Mouse (Mus musculus): ENCODE results near the gene Cd52.
A peak's percentile ranks its signal among the peaks of the same experiment; 100 is the strongest.
"Not testable (repeated sequence)": the region's sequence is repeated elsewhere in the genome, so short reads cannot be mapped to it uniquely, and the experiment has no call there.

Cd52 gene

DNA sequence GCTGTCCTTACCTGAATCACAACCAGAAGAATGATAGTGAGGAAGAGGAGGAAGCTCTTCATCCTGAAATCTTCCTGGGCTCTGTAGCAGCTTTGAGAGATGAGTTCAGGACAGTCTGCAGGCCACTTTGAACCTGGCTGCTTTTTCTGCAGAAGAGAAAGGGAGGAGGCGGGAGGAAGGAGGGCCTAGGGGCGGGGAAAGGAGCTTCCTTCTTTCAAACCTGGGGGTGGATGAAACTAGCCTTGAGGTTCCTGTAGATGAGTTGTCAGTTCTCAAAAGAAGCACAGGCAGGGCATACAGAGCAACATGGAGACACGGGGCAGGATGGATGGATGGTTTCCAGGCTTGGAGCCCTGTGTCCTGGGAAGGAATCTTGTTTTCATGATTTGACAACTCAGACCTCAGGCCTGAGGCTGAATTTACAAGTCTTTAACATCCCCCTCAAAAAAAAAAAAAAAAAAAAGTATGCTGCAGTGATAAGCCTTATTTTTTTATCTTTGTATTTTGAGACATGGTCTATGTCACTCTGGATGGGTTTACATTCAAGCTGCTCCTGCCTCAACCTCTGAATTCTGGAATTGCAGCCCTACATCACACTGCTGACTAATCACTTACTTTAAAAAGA lies at the start of gene Cd52:
TSS of gene Cd52 (minus strand) at position 160 of the 625 bp plus-strand sequence.
- DNase-seq: peak; percentile 86 to 90

DNA sequence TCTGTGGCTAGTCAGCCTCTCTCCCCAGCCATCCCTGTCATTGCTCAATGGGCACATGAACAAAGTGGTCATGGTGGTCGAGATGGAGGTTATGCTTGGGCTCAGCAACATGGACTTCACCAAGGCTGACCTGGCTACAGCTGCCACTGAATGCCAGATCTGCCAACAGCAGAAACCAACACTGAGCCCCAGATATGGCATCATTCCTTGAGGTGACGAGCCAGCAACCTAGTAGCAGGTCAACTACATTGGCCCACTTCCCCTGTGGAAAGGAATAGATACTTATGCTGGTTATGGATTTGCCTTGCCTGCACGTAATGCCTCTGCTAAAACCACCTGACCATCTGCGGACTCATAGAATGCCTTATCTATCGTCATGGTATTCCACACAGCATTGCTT lies 49.4 kb upstream of the Cd52 start:
- not testable (repeated sequence) for DNase-seq

DNA sequence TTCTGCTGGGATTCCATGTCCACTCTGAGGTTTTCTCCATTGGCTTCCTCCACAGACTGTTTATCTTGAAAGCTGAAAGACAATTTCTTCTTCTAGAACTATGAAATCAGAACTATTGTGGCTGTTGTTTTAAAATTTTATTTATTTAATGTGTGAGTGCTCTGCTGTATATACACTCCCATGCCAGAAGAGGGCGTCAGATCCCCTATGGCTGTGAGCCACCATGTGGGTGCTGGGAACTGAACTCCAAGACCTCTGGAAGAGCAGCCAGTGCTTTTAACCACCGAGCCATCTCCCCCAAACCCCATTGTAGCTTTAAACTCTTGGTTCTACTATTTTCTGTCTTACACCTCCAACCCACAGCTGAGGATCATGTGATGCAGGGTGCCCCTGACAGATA lies 44.0 kb upstream of the Cd52 start:
- DNase-seq: no peak

DNA sequence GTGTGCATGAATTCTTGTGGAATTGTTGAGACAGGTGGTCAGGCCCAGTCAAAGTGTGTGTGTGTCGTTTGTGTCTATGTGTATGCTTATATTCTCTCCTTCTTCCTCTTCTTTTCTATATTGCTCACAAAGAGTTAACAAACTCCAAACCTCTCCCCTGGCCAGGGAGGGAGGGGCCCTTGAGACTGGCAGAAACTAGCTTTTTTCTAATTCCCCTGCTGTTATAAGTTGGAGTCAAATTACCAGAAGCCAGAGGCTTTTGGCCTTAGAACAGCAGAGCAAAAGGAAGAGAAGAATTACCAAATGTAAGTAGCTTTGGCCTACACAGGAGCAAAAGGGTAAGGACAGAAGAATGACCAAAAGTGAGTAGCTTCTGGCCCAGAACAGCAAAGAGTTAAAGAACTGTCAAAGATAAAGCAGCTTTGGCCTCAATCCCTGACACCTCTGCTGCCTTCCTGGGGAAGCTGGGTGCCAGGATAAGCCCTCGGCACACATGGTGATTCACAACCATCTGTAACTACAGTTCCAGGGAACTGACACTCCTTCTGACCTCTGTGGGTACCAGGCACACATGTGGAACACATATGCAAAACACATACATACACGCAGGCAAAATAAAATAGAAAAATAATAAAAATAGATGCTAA lies 41.5 kb upstream of the Cd52 start:
- no peak for DNase-seq

DNA sequence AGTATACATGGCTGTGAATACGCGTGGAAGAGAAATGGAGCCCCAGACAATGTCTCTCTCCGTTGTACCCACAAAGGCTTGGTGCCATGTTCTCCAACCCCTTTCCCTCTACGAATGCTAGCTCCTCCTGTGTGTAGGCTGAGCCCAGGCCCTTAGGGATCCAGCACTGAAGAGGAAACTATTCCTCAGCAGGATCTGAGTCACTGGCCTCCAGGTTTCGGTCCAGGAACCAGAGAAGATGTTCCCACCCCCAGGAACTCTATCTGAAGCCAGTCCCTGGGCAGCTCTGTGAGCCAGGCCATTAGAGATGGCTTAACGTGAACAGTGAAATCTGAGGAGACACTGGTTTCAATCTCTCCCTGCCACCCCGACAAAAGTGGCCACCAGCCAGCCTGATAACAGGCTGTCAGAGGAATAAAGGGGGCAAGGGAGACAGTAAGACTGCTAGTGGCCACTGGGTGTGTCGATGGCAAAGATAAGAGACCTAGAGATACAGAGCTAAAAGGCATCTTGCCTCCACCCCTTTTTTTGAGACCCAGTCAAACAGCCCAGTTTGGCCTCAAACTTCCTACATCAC lies 37.7 kb upstream of the Cd52 start:
- no peak for DNase-seq

DNA sequence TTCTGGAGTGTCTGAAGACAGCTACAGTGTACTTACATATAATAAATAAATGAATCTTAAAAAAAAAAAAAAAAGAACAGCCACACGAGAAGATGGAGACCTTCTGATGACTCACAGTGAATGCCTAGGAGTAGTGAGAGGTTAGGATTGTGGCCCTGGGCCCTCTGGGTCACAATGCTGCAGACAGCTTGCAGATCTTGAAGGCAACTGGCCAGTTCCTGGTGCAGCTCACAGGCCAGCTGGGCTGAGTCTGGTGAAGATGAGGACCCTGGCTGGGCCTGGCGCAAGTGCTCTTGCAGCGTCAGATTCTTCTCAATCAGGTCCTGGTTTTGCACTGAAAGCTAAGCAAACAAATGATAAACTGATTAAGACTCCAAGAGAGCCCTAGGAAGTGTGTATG lies 37.2 kb upstream of the Cd52 start:
- DNase-seq: no peak

DNA sequence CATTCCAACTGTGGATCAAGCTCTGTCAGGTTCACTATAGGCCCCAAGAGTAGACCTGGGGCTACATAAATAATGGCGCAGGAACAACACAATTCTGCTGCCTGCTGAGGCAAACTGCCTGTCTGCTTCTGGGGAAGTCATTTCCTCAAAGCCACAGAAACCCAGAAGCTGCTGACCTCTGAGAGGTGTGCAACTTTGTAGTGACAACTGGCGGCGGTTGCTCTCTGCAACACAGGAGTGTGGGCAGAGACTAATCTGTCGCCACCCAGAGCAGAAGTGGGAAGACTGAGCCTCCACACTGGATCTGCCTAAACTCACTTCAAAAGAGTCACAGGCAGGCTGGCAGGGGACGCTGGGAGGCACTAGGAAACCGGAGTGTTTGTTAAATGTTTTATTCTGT lies 34.6 kb upstream of the Cd52 start:
- DNase-seq: peak; percentile 29

DNA sequence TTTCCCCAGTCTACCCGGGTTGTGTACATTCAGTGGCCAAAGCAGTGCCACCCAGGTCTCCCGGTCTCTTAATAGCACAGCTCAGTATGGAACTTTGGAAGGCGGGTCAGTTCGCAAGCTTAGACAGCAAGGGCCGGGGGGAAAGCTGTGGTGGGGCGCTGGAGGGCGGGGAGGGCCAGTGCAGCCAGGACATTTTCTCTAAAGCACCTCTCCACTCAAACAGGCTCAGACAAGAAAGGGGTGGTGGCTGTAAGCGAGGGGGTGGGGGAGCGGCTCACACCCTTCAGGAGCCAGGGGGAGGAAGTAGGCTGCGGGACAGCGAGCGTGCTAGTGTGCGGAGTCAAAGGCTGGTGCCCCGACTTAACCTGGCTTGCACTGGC lies 34.1 kb upstream of the Cd52 start:
- DNase-seq: peak; percentile 52 to 57

DNA sequence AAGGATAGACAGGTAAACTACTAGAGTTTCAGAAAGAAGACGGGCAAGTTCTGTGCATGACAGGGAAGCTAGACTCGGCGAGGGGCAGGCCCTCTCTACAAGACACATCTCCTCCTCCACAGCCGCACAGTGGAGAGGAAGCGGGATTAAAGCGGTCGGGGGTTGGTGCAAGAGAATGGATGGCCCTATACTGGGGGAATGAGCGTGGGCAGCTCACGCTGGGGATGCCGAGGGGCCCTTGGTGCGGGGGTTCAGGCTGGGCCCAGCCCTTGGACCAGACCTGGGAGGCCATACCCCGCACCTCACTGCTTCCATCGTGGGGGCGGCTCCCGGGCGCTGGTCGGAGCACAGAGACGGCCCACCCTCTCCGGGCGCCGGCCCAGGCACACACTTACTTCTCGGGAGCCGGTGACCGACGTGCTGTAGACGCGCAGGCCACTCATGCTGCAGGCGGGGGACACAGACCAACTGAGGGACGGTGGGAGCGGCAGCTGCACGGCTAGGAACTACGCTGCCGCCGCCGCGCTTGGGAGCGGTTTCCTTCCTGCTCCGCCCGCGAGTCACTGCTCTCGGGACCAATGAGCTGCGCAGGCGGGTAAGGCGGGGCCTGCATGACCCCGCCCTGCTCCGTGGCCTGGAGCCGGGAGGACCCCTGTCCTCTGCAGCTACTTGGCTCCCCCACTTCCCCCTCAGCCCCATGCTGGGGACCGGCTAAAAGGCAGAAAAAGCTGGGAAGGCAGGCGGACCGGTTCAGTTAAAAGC lies 33.5 kb upstream of the Cd52 start, which contains the start of gene Sh3bgrl3:
TSS of gene Sh3bgrl3 (minus strand) at position 569 of the 762 bp plus-strand sequence.
- DNase-seq: peak; percentile 84 to 85

DNA sequence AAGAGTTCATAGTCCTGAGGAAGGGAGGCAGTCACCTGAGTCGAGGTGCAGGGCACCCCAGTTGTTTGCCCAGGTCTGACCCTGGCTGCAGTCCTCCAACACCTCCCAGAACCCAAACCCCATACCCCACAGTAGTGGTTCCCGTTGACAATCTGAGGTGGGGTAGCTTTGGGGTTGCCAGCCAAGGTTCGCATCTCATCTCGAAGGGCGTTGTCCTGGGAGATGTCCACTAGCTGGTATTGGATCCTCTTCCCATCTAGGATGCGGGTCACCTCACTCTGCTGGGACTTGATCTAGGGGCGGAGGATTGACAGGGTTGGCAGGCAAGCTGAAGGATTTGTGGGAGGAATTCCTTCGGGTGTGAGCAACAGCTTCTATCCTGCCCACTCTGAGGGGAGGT lies 32.9 kb upstream of the Cd52 start:
- no peak for DNase-seq

DNA sequence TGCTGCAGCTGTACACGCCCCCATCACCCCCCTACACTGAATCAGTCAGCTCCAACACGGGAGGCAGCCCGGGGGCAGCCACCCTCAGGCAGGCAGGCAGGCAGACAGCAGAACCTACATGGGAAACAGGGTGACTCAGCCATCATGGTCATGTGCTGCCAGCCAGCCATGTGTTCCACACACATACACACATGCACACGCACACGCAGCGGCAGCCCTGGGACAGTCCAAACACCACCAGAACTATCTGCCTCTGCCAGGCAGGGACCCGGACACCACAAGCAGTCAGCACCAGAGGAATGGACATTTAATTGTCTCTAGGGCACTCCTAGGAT lies 32.2 kb upstream of the Cd52 start:
- DNase-seq: no peak

DNA sequence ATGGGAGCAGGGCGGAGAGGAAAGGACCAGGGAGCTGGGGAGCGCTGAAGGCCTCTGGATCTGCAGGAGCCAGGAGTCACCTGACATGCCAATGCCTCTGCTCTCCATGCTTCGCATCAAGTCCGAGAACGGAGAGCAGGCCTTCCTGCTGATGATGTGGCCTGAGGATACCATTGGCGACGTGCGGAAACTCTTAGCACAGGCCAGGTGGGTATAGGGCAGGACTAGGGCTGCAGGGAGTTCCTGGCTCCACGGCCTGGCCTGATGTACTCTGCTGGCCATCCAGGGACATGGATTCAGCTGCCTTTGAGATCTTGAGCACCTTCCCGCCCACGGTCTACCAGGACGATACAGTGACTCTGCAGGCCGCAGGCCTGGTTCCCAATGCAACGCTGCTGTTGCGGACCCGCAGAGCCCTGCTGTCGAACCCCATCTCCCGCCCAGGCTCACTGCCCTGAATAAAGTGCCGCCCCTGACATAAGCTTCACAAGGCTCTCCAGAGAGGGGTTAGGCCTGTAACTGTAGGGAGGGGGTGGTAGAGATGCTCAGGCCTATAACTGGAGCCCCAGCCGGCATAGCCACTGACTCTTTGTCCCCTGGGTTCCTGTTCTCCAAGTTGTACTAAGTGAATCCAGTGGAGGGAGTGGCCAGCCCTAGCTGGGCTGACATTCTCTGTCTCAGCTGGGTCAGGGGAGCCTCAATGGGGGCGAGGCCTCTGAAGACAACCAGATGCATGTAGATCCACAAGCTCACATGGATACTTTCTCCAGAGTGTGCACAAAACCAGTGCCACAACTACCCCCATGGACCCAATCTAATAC lies 31.6 kb upstream of the Cd52 start:
- DNase-seq: no peak

DNA sequence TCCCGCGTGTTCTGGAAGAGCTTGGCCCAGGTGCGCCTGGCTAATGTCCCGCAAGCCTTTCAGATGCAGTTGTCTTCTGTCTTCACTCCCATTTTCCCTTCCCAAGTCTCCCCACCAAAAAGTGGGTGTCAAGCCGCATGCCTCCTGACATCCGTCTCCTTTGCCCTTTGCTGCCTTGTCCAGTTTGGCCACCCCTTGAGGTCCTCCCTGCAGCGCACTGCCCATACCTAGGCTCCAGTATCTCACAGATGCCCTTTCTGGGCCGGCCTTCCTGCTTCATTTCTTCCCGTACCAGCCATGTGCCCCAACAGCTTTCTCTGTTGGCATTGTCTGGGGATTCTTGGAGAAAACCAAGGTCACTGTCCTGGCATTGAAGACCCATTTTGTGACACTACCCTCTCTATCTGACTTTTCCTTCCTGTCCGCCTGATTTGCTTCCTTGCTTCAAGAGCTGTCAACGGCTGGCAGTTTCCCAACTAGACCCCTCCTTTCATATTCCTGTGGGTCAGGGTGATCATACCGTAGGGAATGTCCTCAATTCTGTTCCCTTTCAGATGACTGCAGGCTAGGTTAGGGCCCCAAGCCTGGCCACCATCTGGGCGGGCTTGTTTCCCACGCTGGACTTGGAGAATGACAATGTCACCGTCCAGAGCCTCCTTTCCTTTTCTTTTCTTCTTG lies 30.6 kb upstream of the Cd52 start:
- DNase-seq: no peak

DNA sequence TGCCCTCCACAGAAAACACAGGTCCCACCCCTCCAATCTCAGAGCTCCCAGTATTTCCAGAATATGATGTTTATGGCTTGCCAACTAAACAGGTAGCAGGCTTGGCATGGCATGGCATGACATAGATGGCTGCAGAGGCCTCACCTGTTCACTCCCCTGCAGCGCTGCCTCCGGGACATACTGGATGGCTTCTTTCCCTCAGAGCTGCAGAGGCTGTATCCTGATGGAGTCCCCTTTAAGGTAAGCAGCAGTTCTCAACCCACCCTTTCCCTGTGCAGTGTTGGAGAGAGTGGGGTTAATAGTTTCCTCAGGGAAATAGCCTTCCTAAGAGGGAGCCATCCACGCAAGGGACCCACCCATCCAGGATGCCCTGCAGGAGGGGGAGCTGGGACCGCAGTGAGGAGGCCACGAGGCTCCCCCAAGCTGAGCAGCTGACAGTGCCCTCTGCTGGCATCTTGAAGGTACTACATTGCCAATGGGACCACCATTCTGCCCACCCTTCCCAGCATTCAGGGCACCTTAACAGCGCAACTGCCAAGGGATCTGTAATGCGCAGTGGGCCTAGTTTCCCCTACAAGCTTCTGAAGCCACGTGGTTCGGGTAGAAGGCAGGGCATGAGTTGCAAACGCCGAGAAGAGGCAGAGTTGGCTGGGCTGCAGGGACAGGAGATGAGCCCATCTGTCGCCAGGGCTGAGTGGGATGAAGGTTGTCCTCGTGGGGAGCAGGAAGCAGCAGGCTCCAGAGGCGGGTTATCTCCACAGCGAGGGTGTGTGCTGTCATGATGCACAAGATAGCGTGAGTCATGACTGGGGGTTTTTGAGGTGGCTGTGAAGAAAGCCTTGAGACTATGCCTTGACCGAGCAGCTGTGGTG lies 29.0 kb upstream of the Cd52 start:
- peak; percentile 77 to 80 for DNase-seq

DNA sequence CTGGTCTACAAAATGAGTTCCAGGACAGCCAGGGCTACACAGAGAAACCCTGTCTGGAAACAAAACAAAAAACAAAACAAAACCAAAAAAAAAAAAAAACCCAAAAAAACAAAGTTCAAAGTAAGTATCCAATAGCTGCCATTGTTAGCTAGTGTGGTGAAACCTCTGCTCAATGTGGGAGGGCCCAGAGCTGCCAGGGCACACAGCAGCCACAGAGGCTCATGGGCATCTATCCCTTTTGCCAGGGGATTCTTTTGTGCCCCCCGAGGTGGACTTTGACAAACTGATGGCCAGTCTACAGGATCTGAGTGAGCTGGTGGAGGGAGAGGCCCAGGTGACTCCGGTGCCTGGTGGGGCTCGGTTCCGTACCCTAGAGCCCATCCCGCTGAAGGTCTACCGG lies 28.3 kb upstream of the Cd52 start:
- no peak for DNase-seq

DNA sequence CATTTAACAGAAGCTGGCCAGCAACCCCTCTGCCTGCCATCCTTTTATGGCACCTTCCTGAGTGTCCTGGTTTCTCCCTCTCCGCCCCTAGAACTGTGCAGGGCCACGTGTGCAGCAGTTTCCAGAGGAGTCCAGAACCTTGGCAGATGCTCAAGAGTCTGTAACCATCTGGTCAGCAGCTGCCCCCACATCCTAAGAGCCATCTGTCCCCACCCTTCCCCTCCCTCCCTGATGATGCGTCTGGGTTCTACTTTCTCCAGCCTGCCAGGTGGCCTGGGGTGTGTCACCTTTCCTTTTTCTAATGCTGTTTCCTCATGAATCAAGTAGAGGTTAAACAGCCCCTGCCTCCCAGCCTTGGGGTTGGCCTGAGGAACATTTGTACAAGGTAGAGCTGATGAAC lies 27.4 kb upstream of the Cd52 start:
- DNase-seq: peak in 1 of 2 experiments; percentile 9

DNA sequence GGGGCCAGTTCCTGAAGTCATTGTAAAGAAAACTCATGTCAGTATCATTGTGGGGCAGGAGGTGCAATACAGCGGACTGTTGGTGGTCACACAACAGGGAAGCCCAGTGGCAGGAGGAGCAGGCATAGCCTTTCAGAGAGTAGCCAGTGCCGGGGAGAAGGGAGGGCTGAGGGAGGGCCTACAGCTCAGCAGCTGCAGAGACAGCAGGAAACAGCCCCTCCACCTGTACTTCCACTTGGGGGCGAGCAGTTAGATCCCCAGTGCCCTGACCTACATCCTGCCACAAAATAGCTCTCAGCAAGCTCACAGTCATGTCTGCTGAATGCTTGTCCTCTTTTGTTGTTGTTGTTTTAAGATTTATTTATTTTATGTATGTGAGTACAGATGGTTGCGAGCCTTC lies 26.7 kb upstream of the Cd52 start:
- DNase-seq: peak; percentile 53 to 62

DNA sequence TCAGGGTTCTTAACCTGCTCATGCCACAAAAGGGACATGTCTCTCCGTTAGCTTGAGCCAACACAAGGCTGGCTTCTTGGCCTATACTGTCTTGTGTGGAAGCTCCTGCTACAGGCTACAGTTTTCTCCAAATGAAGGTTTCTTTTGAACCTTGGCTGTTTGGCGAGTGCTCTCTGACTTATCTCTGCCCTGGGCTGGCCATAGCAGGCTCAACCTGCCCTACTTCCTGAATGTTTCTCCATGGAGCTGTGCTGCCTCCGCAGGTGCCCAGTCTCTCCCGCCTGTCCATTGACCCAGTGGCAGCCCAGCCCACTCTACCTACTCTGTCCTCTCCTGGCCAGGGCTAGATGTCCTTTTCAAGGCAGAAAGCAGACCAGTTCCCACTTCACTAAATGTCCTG lies 26.0 kb upstream of the Cd52 start:
- DNase-seq: no peak

DNA sequence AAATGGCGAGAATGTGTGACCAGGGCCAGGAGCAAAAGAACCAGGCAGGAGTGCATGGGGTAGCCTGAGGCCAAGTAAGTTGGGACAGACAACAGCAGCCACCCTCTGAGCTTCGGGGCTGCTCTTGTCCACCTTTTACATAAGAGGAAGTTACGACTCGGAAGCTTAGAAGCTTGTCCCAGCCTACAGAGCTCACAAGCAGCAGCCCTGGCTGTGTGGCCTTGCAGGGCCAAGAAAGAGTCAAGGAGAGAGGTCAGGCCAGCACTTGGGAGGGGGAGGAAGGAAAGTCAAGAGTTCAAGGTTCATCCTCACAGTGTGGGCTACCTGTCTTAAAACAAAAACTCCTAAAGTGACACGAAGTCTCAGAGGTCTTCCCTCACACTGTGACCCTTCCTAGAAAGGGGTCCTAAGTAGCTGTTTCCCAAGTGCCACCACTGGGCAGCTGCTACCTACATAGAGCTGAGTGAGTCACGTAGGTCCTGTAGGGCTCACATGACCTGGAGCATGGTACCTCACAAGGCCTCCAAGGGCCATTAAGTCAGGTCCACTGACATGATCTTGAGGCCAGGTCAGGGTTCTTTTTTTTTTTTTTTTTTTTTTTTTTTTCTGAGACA lies 25.4 kb upstream of the Cd52 start:
- DNase-seq: peak; percentile 46 to 47

DNA sequence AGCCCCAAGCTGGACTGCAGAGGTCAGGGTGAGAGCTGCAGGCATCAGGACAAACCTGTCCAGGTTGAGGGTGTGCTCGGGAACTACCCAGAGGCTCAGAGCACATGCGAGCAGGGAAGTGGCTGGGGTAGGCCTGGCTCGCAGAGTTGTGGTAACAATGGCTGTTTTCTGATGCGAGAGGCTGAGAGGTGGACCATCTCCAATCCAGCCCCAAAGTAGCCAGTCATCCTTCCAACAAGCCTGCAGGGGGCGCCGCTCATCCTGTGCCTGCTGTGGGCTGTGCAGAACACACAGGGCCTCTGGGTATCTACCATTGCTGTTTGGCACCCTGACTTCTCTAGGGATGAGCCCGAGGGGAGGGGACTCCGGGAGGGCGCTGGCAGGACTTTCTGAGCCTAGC lies 24.8 kb upstream of the Cd52 start:
- DNase-seq: peak; percentile 68 to 71

DNA sequence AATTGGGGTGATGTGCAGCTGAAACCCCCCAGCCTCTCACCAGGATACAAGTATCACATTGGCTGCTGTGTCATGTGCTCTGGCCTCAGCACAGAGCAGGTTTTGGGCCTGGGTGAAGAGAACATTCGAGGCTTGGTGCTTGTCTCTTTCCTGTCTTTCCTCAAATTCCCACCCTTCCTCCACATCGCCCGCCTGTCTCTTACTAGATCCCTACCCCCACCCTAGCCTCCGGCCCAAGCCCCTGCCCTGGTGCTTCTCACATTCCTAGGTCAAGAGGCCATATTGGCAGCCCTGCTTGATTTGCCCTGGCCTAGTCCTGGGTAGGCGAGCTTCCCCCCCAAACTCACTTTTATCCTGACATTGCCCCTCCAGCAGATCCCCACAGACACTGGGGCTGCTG lies 24.2 kb upstream of the Cd52 start:
- DNase-seq: no peak

All from B cell, adult 2 months (primary cell).